ENCODE assay signal across 8 mouse cellular contexts in genomic region chr19:46641420-46642085, GRCm38 (mm10). TPM values are rescaled to one million over a fixed set of nuclear protein-coding genes. Genes with fewer than 3 reads are reported as not detected.
A peak's percentile ranks its signal among the peaks of the same experiment; 100 is the strongest.
DNase-seq lines count a peak whose midpoint lies in the region; ATAC-seq and TF ChIP-seq lines count a peak whose summit lies in the region.
"Had no signal": no experiment of that assay in that cellular context is flagged by ENCODE, and none has a peak within 500 bp of the region (broad histone marks: within the 10 kb centered on the region; RNA-seq: fewer than 3 reads in every experiment).

No protein-coding gene starts in this region.

- peak; percentile 28 for DNase-seq in T-cell, adult 2 months (ENCODE audit: low spot score)
- DNase-seq in embryo, embryonic 11 days: peak; percentile 55
- DNase-seq in heart, adult 9 months (ENCODE audit: low spot score in 2 of 2): peak; percentile 80 to 85
- peak; percentile 93 for DNase-seq in kidney, adult 2 months
- DNase-seq in cerebellum, adult 9-11 months: no peak

- H3K27ac ChIP-seq in kidney, adult 2 months (ENCODE audit: insufficient read depth, low read depth, low read length): peak overlapping the region; percentile 94
- peak overlapping the region; percentile 90 for H3K27ac ChIP-seq in lung, embryonic 15.5 days
- H3K27ac ChIP-seq in stomach, embryonic 15.5 days: peak overlapping the region; percentile 84

- H3K4me3 ChIP-seq in kidney, adult 2 months (ENCODE audit: insufficient read depth, low read depth, low read length): no peak overlapping the region
- no peak overlapping the region for H3K4me3 ChIP-seq in lung, embryonic 15.5 days
- H3K4me3 ChIP-seq in stomach, embryonic 15.5 days (replicated peaks): no peak overlapping the region

- no peaks in the 10 kb centered on the region for H3K9me3 ChIP-seq in lung, embryonic 15.5 days
- H3K9me3 ChIP-seq in stomach, embryonic 15.5 days: no peaks in the 10 kb centered on the region

- no peaks in the 10 kb centered on the region; the same call in 1 of the 2 replicates for H3K36me3 ChIP-seq in kidney, adult 2 months (ENCODE audit: control insufficient read depth, insufficient read depth, low read length)
- H3K36me3 ChIP-seq in lung, embryonic 15.5 days: peaks cover 24% of the 10 kb centered on the region; the same call in 1 of the 2 replicates
- H3K36me3 ChIP-seq in stomach, embryonic 15.5 days: no peaks in the 10 kb centered on the region; the same call in 1 of the 2 replicates

- H3K4me2 ChIP-seq in lung, embryonic 15.5 days: peak overlapping the region; percentile 39
- H3K4me2 ChIP-seq in stomach, embryonic 15.5 days: peak overlapping the region; percentile 32

- H3K27me3 ChIP-seq in kidney, adult 2 months (replicated peaks; ENCODE audit: control insufficient read depth, insufficient read depth, low read length): no peaks in the 10 kb centered on the region
- H3K27me3 ChIP-seq in lung, embryonic 15.5 days: no peaks in the 10 kb centered on the region
- H3K27me3 ChIP-seq in stomach, embryonic 15.5 days (replicated peaks): no peaks in the 10 kb centered on the region

- ATAC-seq in lung, embryonic 15.5 days (ENCODE audit: borderline replicate concordance, extremely low read depth, low FRiP score, low TSS enrichment): peak; percentile 79
- peak; percentile 21; the same call in 1 of the 2 replicates for ATAC-seq in stomach, embryonic 15.5 days (ENCODE audit: insufficient read depth, low FRiP score, low read depth)

- H3K4me1 ChIP-seq in kidney, adult 2 months (ENCODE audit: control insufficient read depth, insufficient read depth, low read length): peaks cover 57% of the 10 kb centered on the region
- peaks cover 71% of the 10 kb centered on the region for H3K4me1 ChIP-seq in lung, embryonic 15.5 days
- H3K4me1 ChIP-seq in stomach, embryonic 15.5 days: peaks cover 49% of the 10 kb centered on the region

- 27% methylated on average over 19 of the region's 19 CpGs for WGBS in kidney, adult 2 months
- WGBS in lung, embryonic 15.5 days: 16% methylated on average over 19 of the region's 19 CpGs
- 34% methylated on average over 19 of the region's 19 CpGs for WGBS in stomach, embryonic 15.5 days

- TF ChIP-seq CTCF in kidney, adult 2 months (conservative IDR thresholded peaks at IDR 0.05; ENCODE audit: insufficient read depth, insufficient read length, low read depth, low read length): no peak

- no peak for TF ChIP-seq POLR2A in kidney, adult 2 months (IDR thresholded peaks at IDR 0.05; ENCODE audit: low read depth, low read length)

- H3K9ac ChIP-seq in lung, embryonic 15.5 days: peak overlapping the region; percentile 20
- H3K9ac ChIP-seq in stomach, embryonic 15.5 days: no peak overlapping the region

RNA-seq across cellular contexts. Expression of gene Cyp17a1, which starts 31.4 kb away (rescaled TPM):
- 0.27 and 0.29 TPM in 2 replicates for polyA plus RNA-seq in kidney, adult 2 months (2012; rRNA removed)
- polyA plus RNA-seq in lung, embryonic 15.5 days (2015; fragmentation: Nextera tagmentation; extraction: Ambion mirVana): 0.10 TPM in 1 of 2 replicates, not detected in the other
- not detected in 2 replicates for polyA plus RNA-seq in stomach, embryonic 15.5 days (2015; fragmentation: Nextera tagmentation; extraction: Ambion mirVana)
- polyA plus RNA-seq: neural tube, embryonic 11.5 days had no signal

RNA-seq across cellular contexts. Expression of gene Wbp1l, which starts 42.7 kb away (rescaled TPM):
- 60.1 and 60.3 TPM in 2 replicates for polyA plus RNA-seq in kidney, adult 2 months (2012; rRNA removed)
- 44.0 and 48.0 TPM in 2 replicates for polyA plus RNA-seq in lung, embryonic 15.5 days (2015; fragmentation: Nextera tagmentation; extraction: Ambion mirVana)
- polyA plus RNA-seq in stomach, embryonic 15.5 days (2015; fragmentation: Nextera tagmentation; extraction: Ambion mirVana): 40.4 and 42.8 TPM in 2 replicates

RNA-seq across cellular contexts. Expression of gene Borcs7, which starts 48.2 kb away (rescaled TPM):
- 4.8 and 6.0 TPM in 2 replicates for polyA plus RNA-seq in kidney, adult 2 months (2012; rRNA removed)
- 15.5 and 16.2 TPM in 2 replicates for polyA plus RNA-seq in lung, embryonic 15.5 days (2015; fragmentation: Nextera tagmentation; extraction: Ambion mirVana)
- polyA plus RNA-seq in stomach, embryonic 15.5 days (2015; fragmentation: Nextera tagmentation; extraction: Ambion mirVana): 14.9 and 16.8 TPM in 2 replicates
